Mouse (Mus musculus) B cell, adult 67 days (primary cell): ENCODE results near the gene Lrrc72. TPM values are rescaled to one million over a fixed set of nuclear protein-coding genes. Genes with fewer than 3 reads are reported as not detected.

Experiments
- total RNA-seq, 2 experiments: library from RNA; stranded (reverse); gene quantifications; 4 replicates each; pipeline ENCODE4 v1.2.4; 2023

Lrrc72 gene
- not detected for total RNA-seq

GRCm38 (mm10) chr12:36253298-36253697 lies at the start of gene Lrrc72:
Gene Lrrc72, minus strand, starts transcription at chr12:36253398.

Other genes with a start within 250 kb of the Lrrc72 start
- gene Tspan13, start 210.9 kb downstream of the Lrrc72 start, total RNA-seq, result 100 to 1,000 TPM; 126 to 151 TPM
- 10 to 100 TPM; 23.4 to 30.2 TPM for gene Ankmy2, start 96.3 kb downstream of the Lrrc72 start, total RNA-seq
- 10 to 100 TPM; 90.1 to 93.5 TPM for gene Bzw2, start 95.3 kb downstream of the Lrrc72 start, total RNA-seq
- gene Sostdc1, start 60.7 kb upstream of the Lrrc72 start, total RNA-seq, result not detected
- gene Ispd, start 128.1 kb upstream of the Lrrc72 start, total RNA-seq, result 10 to 100 TPM in 1 of 2 experiments, 1 to 10 TPM in 1; 9.8 to 11.6 TPM
- under 1 TPM; 0.81 to 0.83 TPM for gene D630036H23Rik, start 128.8 kb upstream of the Lrrc72 start, total RNA-seq